Mouse (Mus musculus): ENCODE results near the gene Gcdh. TPM values are rescaled to one million over a fixed set of nuclear protein-coding genes. Genes with fewer than 3 reads are reported as not detected.
A peak's percentile ranks its signal among the peaks of the same experiment; 100 is the strongest.

Gcdh gene
- total and polyA plus RNA-seq, 2 experiments from 2014 or later = 22.1 to 33.2 TPM

- Histone ChIP-seq H3K9me3 (ENCODE audit: low read length) (no peaks in the 10 kb centered on the region), H3K27me3 (ENCODE audit: insufficient read depth, low read length) (no peaks in the 10 kb centered on the region), H3K4me1 (ENCODE audit: insufficient read depth, low read length) (peaks cover 8% of the 10 kb centered on the region; the same call in 1 of the 2 replicates), H3K9ac (replicated peaks; ENCODE audit: low read length, poor library complexity, severe bottlenecking) (no peak overlapping the region), H3K4me2 (ENCODE audit: low read depth, low read length, poor library complexity, severe bottlenecking) (no peak overlapping the region), H3K36me3 (ENCODE audit: insufficient read depth, low read length) (peaks cover 4% of the 10 kb centered on the region; the same call in 1 of the 2 replicates), H3K4me3 (ENCODE audit: low read depth, low read length) (no peak overlapping the region), H3K27ac (ENCODE audit: low read depth, low read length) (no peak overlapping the region)
- TF ChIP-seq CTCF (IDR thresholded peaks at IDR 0.05) = no peak
- 95% methylated on average over 3 of the region's 3 CpGs for WGBS
- no peak for DNase-seq (ENCODE audit: low spot score)
- no peak for ATAC-seq (ENCODE audit: low FRiP score)
Measured at GRCm38 (mm10) chr8:84874339-84874738, 19.4 kb downstream of the Gcdh start.

GRCm38 (mm10) chr8:84873016-84873415 is 20.7 kb downstream of the Gcdh start:
- Histone ChIP-seq H3K27ac (ENCODE audit: low read depth, low read length) (no peak overlapping the region), H3K9ac (replicated peaks; ENCODE audit: low read length, poor library complexity, severe bottlenecking) (0 out of 2 replicates have a peak overlapping the region, but pooled peaks have one; percentile 55), H3K27me3 (ENCODE audit: insufficient read depth, low read length) (no peaks in the 10 kb centered on the region), H3K4me2 (ENCODE audit: low read depth, low read length, poor library complexity, severe bottlenecking) (peak overlapping the region; percentile 84), H3K36me3 (ENCODE audit: insufficient read depth, low read length) (peaks cover 18% of the 10 kb centered on the region), H3K4me3 (ENCODE audit: low read depth, low read length) (peak overlapping the region; percentile 48), H3K4me1 (ENCODE audit: insufficient read depth, low read length) (peaks cover 8% of the 10 kb centered on the region; the same call in 1 of the 2 replicates), H3K9me3 (ENCODE audit: low read length) (no peaks in the 10 kb centered on the region)
- DNase-seq (ENCODE audit: low spot score) (no peak), ATAC-seq (ENCODE audit: low FRiP score) (no peak)
- 69% methylated on average over 4 of the region's 4 CpGs for WGBS
- no peak for TF ChIP-seq CTCF (IDR thresholded peaks at IDR 0.05)

- Histone ChIP-seq H3K36me3 (ENCODE audit: insufficient read depth, low read length) (peaks cover 23% of the 10 kb centered on the region), H3K4me2 (ENCODE audit: low read depth, low read length, poor library complexity, severe bottlenecking) (peak overlapping the region; percentile 84), H3K4me3 (ENCODE audit: low read depth, low read length) (peak overlapping the region; percentile 48), H3K9ac (replicated peaks; ENCODE audit: low read length, poor library complexity, severe bottlenecking) (peak overlapping the region; percentile 55), H3K9me3 (ENCODE audit: low read length) (no peaks in the 10 kb centered on the region), H3K27ac (ENCODE audit: low read depth, low read length) (no peak overlapping the region), H3K27me3 (ENCODE audit: insufficient read depth, low read length) (no peaks in the 10 kb centered on the region), H3K4me1 (ENCODE audit: insufficient read depth, low read length) (peaks cover 8% of the 10 kb centered on the region; the same call in 1 of the 2 replicates)
- no peak for TF ChIP-seq CTCF (IDR thresholded peaks at IDR 0.05)
- peak; percentile 64 for ATAC-seq (ENCODE audit: low FRiP score)
- no peak for DNase-seq (ENCODE audit: low spot score)
- WGBS = 5% methylated on average over 41 of the region's 54 CpGs
Measured at GRCm38 (mm10) chr8:84872309-84872965, 21.3 kb downstream of the Gcdh start.

- peaks cover 8% of the 10 kb centered on the region; the same call in 1 of the 2 replicates for H3K4me1 ChIP-seq (ENCODE audit: insufficient read depth, low read length)
- H3K9ac ChIP-seq (replicated peaks; ENCODE audit: low read length, poor library complexity, severe bottlenecking) = peak within 1 kb of the TSS; percentile 55
- no peak within 1 kb of the TSS for H3K27ac ChIP-seq (ENCODE audit: low read depth, low read length)
- peaks cover 29% of the 10 kb centered on the region for H3K36me3 ChIP-seq (ENCODE audit: insufficient read depth, low read length)
- no peaks in the 10 kb centered on the region for H3K27me3 ChIP-seq (ENCODE audit: insufficient read depth, low read length)
- peak within 1 kb of the TSS; percentile 48 for H3K4me3 ChIP-seq (ENCODE audit: low read depth, low read length)
- TF ChIP-seq CTCF (IDR thresholded peaks at IDR 0.05) = peak; percentile 69
- DNase-seq (ENCODE audit: low spot score) (peak; percentile 73), ATAC-seq (ENCODE audit: low FRiP score) (peak; percentile 71)
- peak within 1 kb of the TSS; percentile 84 for H3K4me2 ChIP-seq (ENCODE audit: low read depth, low read length, poor library complexity, severe bottlenecking)
- H3K9me3 ChIP-seq (ENCODE audit: low read length) = no peaks in the 10 kb centered on the region
- 16% methylated on average over 35 of the region's 46 CpGs for WGBS
Measured at GRCm38 (mm10) chr8:84871376-84872308, 22.1 kb downstream of the Gcdh start, which contains the start of gene Syce2. Syce2 (plus strand) TSS chr8:84872111.

GRCm38 (mm10) chr8:84856864-84857441 is 36.8 kb downstream of the Gcdh start, which contains the start of gene Farsa:
Farsa (plus strand) TSS chr8:84856989.
- DNase-seq (ENCODE audit: low spot score) (peak; percentile 97), ATAC-seq (ENCODE audit: low FRiP score) (peak; percentile 91)
- Histone ChIP-seq H3K4me2 (ENCODE audit: low read depth, low read length, poor library complexity, severe bottlenecking) (peak within 1 kb of the TSS; percentile 87), H3K27me3 (ENCODE audit: insufficient read depth, low read length) (no peaks in the 10 kb centered on the region), H3K9me3 (ENCODE audit: low read length) (no peaks in the 10 kb centered on the region), H3K36me3 (ENCODE audit: insufficient read depth, low read length) (peaks cover 20% of the 10 kb centered on the region), H3K9ac (replicated peaks; ENCODE audit: low read length, poor library complexity, severe bottlenecking) (peak within 1 kb of the TSS; percentile 68), H3K27ac (ENCODE audit: low read depth, low read length) (peak within 1 kb of the TSS; percentile 83), H3K4me1 (ENCODE audit: insufficient read depth, low read length) (no peaks in the 10 kb centered on the region; the same call in 1 of the 2 replicates), H3K4me3 (ENCODE audit: low read depth, low read length) (peak within 1 kb of the TSS; percentile 79)
- TF ChIP-seq CTCF (IDR thresholded peaks at IDR 0.05) = no peak
- WGBS = under 1% methylated on average over 39 of the region's 39 CpGs
